Mouse (Mus musculus) embryo, embryonic 10 days (tissue): ENCODE results near the gene Syn1.

Experiments used
- DNase-seq: peaks from one replicate; pipeline ENCODE4 v3.0.0-alpha.2; 2015; ENCODE audit warnings: low spot score

The Syn1 gene

GRCm38 (mm10) chrX:20920844-20921364 is at the start of gene Syn1:
Syn1 (minus strand) TSS chrX:20921004.
- peak; percentile 92 for DNase-seq

GRCm38 (mm10) chrX:20961477-20962378 is 40.9 kb upstream of the Syn1 start, which contains the start of gene Uxt:
Uxt (minus strand) TSS chrX:20962017.
- peak; percentile 94 for DNase-seq

- DNase-seq: peak; percentile 91
Observed at GRCm38 (mm10) chrX:20950191-20950880, 29.5 kb upstream of the Syn1 start, which contains the start of gene Elk1. Elk1 (minus strand) TSS chrX:20950608.

- peak; percentile 54 for DNase-seq
Observed at GRCm38 (mm10) chrX:20946055-20946454, 25.3 kb upstream of the Syn1 start.

GRCm38 (mm10) chrX:20931963-20932362 is 11.2 kb upstream of the Syn1 start:
- no peak for DNase-seq

- DNase-seq: no peak
Observed at GRCm38 (mm10) chrX:20931364-20931763, 10.6 kb upstream of the Syn1 start, which contains the start of gene Cfp. Cfp (minus strand) TSS chrX:20931555.

GRCm38 (mm10) chrX:20929859-20930258 is 9.1 kb upstream of the Syn1 start:
- DNase-seq: no peak

GRCm38 (mm10) chrX:20924976-20925375 is 4.2 kb upstream of the Syn1 start:
- DNase-seq: no peak

GRCm38 (mm10) chrX:20923506-20923905 is 2.7 kb upstream of the Syn1 start:
- DNase-seq: no peak

- no peak for DNase-seq
Observed at GRCm38 (mm10) chrX:20921366-20921765, 562 bp upstream of the Syn1 start.

GRCm38 (mm10) chrX:20920249-20920843 is 458 bp downstream of the Syn1 start:
- DNase-seq: peak; percentile 4

- DNase-seq: no peak
Observed at GRCm38 (mm10) chrX:20915075-20915474, 5.7 kb downstream of the Syn1 start.

- no peak for DNase-seq
Observed at GRCm38 (mm10) chrX:20913726-20914125, 7.1 kb downstream of the Syn1 start.

- DNase-seq: no peak
Observed at GRCm38 (mm10) chrX:20910074-20910473, 10.7 kb downstream of the Syn1 start.

GRCm38 (mm10) chrX:20875241-20875640 is 45.6 kb downstream of the Syn1 start:
- DNase-seq: no peak

GRCm38 (mm10) chrX:20872928-20873500 is 47.8 kb downstream of the Syn1 start:
- DNase-seq: peak; percentile 57

- DNase-seq: peak; percentile 66
Observed at GRCm38 (mm10) chrX:20869962-20870513, 50.8 kb downstream of the Syn1 start, which contains the start of gene Timp1. Timp1 (plus strand) TSS chrX:20870166.

GRCm38 (mm10) chrX:20869203-20869602 is 51.6 kb downstream of the Syn1 start:
- DNase-seq: no peak

GRCm38 (mm10) chrX:20868091-20868490 is 52.7 kb downstream of the Syn1 start:
- DNase-seq: no peak

GRCm38 (mm10) chrX:20863161-20864101 is 57.4 kb downstream of the Syn1 start:
- no peak for DNase-seq
